15 mouse cellular contexts compared by ENCODE assay signal in genomic region chr6:88758074-88758473, GRCm38 (mm10). TPM values are rescaled to one million over a fixed set of nuclear protein-coding genes. Genes with fewer than 3 reads are reported as not detected.
A peak's percentile ranks its signal among the peaks of the same experiment; 100 is the strongest.
DNase-seq lines count a peak whose midpoint lies in the region; ATAC-seq and TF ChIP-seq lines count a peak whose summit lies in the region.
"Had no signal": no experiment of that assay in that cellular context is flagged by ENCODE, and none has a peak within 500 bp of the region (broad histone marks: within the 10 kb centered on the region; RNA-seq: fewer than 3 reads in every experiment).

No protein-coding gene starts in this region.

- H3K27ac ChIP-seq in heart, adult 2 months: peak overlapping the region; percentile 81
- peak overlapping the region; percentile 91 for H3K27ac ChIP-seq in layer of hippocampus, adult 2 months
- H3K27ac ChIP-seq: embryonic facial prominence, embryonic 10.5 days; forebrain, embryonic 12.5 days; limb, embryonic 12.5 days had no signal

- TF ChIP-seq CTCF in heart, adult 2 months (IDR thresholded peaks at IDR 0.05): peak; percentile 13; the same call in 1 of the 2 replicates
- TF ChIP-seq CTCF in layer of hippocampus, adult 2 months (conservative IDR thresholded peaks at IDR 0.05): no peak

- TF ChIP-seq POLR2A in heart, adult 2 months (IDR thresholded peaks at IDR 0.05; ENCODE audit: insufficient read depth, low read depth, low read length): no peak

- no peak for TF ChIP-seq EP300 in heart, adult 2 months (IDR thresholded peaks at IDR 0.05; ENCODE audit: insufficient read depth, low read depth, low read length)

- intact Hi-C loops in heart, adult 2 months (cut with DNase I): loop anchor here (2.0 kb wide), 1 partner anchor 33 kb away; the partner anchor contains the start of gene Mgll

- H3K27me3 ChIP-seq in heart, adult 2 months (ENCODE audit: control insufficient read depth, insufficient read depth, low read length): no peaks in the 10 kb centered on the region
- H3K27me3 ChIP-seq: forebrain, embryonic 12.5 days had no signal

- peaks cover 2% of the 10 kb centered on the region; the same call in 1 of the 2 replicates for H3K36me3 ChIP-seq in heart, adult 2 months (ENCODE audit: control insufficient read depth, insufficient read depth, low read length)
- H3K36me3 ChIP-seq: embryonic facial prominence, embryonic 10.5 days; forebrain, embryonic 12.5 days; G1E; limb, embryonic 12.5 days had no signal

- 30% methylated on average over 8 of the region's 8 CpGs for WGBS in heart, adult 2 months

- H3K4me3 ChIP-seq in heart, adult 2 months: no peak overlapping the region
- H3K4me3 ChIP-seq in layer of hippocampus, adult 2 months: no peak overlapping the region
- H3K4me3 ChIP-seq: embryonic facial prominence, embryonic 10.5 days; forebrain, embryonic 12.5 days; limb, embryonic 12.5 days had no signal

- DNase-seq in heart, adult 2 months: no peak
- DNase-seq in heart, adult 8-10 months (ENCODE audit: low spot score): no peak
- no peak for DNase-seq in layer of hippocampus, adult 2 months (ENCODE audit: low spot score in 2 of 2)
- DNase-seq in layer of hippocampus, adult 8-10 months (ENCODE audit: low spot score in 2 of 2): no peak
- peak; percentile 36 to 66 for DNase-seq in kidney, postnatal 25 days
- DNase-seq in thymus, postnatal 4 days: no peak
- no peak for DNase-seq in urinary bladder, postnatal 4 days (ENCODE audit: low spot score in 2 of 2)
- DNase-seq: cerebellum, adult 8-10 months; layer of hippocampus, postnatal 36 days; thymus, postnatal 14 days had no signal

- H3K9ac ChIP-seq in heart, adult 2 months (ENCODE audit: low read depth, low read length): no peak overlapping the region
- H3K9ac ChIP-seq: forebrain, embryonic 12.5 days; limb, embryonic 12.5 days had no signal

- H3K4me1 ChIP-seq in heart, adult 2 months (ENCODE audit: control insufficient read depth, insufficient read depth, low read length): peaks cover 51% of the 10 kb centered on the region

- H3K79me2 ChIP-seq in heart, adult 2 months (replicated peaks; ENCODE audit: control insufficient read depth, insufficient read depth, low read length): 0 out of 2 replicates have a peak, but pooled peaks cover 2% of the 10 kb centered on the region

- ATAC-seq in megakaryocyte-erythroid progenitor cell, adult 5-6 weeks (replicated peaks; ENCODE audit: low FRiP score, low TSS enrichment, poor library complexity, severe bottlenecking): peak; percentile 5

RNA-seq across cellular contexts. Expression of gene Mgll, which starts 33.9 kb away (rescaled TPM):
- 100 to 1,000 TPM in 1 of 2 experiments, 10 to 100 TPM in 1; 88.7 to 102 TPM for total RNA-seq in heart, adult 2 months (2021)
- 146 and 188 TPM in 2 replicates for polyA plus RNA-seq in heart, adult 2 months (2012; rRNA removed)
- 100 to 1,000 TPM in 2 of 4 experiments, 10 to 100 TPM in 2; 74.8 to 134 (median 102) TPM for total RNA-seq in heart, adult 8-10 months (2022)
- total RNA-seq in layer of hippocampus, adult 2 months (2021): 100 to 1,000 TPM; 178 to 182 TPM
- 100 to 1,000 TPM; 162 to 167 (median 167) TPM for total RNA-seq in layer of hippocampus, adult 8-10 months (2022)
- total RNA-seq in megakaryocyte-erythroid progenitor cell, adult 5-6 weeks (2014; fragmentation: Nextera tagmentation): 17.9 and 19.1 TPM in 2 replicates
- 8.9 and 9.3 TPM in 2 replicates for total RNA-seq in megakaryocyte-erythroid progenitor cell, adult 5-6 weeks (2017)

Comparison
In these comparisons a context has a peak if more than half of its experiments do, and no peak if none do; other contexts are left out.
1. DNase-seq: peak in kidney, postnatal 25 days (2 of 2); none in heart, adult 2 months (0 of 2), heart, adult 8-10 months (single experiment), layer of hippocampus, adult 2 months (0 of 2), layer of hippocampus, adult 8-10 months (0 of 2), thymus, postnatal 4 days (single experiment) and urinary bladder, postnatal 4 days (0 of 2).